Mouse (Mus musculus): ENCODE measurements at regions not wholly inside any gene's neighbourhood (a gene's known extent, or its start where the extent isn't known, plus 50 kb on each side); places are given as distances from the start of the nearest gene placed in this dataset.
A peak's percentile ranks its signal among the peaks of the same experiment; 100 is the strongest.

DNA sequence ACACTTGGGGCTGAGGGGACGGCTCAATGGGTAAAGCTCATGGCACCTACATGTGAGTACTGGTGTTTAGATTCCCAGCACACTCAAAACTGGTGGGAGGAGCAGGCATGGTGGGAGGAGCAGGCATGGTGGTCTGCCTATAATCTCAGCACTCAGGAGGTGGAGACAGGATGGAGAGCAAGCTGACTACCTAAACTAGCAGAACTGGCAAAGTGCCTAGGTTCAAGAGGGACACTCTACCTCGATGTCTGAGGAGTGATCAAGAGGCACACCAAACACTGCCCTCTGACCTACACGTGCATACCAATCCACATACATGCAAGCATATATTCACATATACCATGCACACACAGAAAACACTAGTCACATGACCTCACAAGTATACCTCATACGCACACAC, 150.7 kb upstream of the Klf14 start:
- WGBS (ENCODE audit: insufficient replicate concordance), result 83% methylated on average over 4 of the region's 4 CpGs
- no peak overlapping the region for H3K27ac ChIP-seq (replicated peaks)
- peaks cover 35% of the 10 kb centered on the region for H3K4me1 ChIP-seq (replicated peaks)
- no peak overlapping the region for H3K4me2 ChIP-seq
- H3K9me3 ChIP-seq (replicated peaks), result no peaks in the 10 kb centered on the region
- no peaks in the 10 kb centered on the region for H3K27me3 ChIP-seq
- no peak for ATAC-seq (ENCODE audit: insufficient read depth)
- H3K4me3 ChIP-seq (replicated peaks), result no peak overlapping the region
- H3K9ac ChIP-seq, result no peak overlapping the region
- H3K36me3 ChIP-seq (replicated peaks), result no peaks in the 10 kb centered on the region

GRCm38 (mm10) chr6:31112293-31113077, 153.6 kb upstream of the Klf14 start:
- H3K9me3 ChIP-seq (replicated peaks), result no peaks in the 10 kb centered on the region
- no peaks in the 10 kb centered on the region for H3K36me3 ChIP-seq (replicated peaks)
- 58% methylated on average over 13 of the region's 13 CpGs for WGBS (ENCODE audit: insufficient replicate concordance)
- H3K9ac ChIP-seq, result 0 out of 2 replicates have a peak overlapping the region, but pooled peaks have one; percentile 18
- peak; percentile 64 for ATAC-seq (ENCODE audit: insufficient read depth)
- H3K27ac ChIP-seq (replicated peaks), result peak overlapping the region; percentile 72
- peak overlapping the region; percentile 50 for H3K4me2 ChIP-seq
- no peak overlapping the region for H3K4me3 ChIP-seq (replicated peaks)
- H3K4me1 ChIP-seq (replicated peaks), result peaks cover 55% of the 10 kb centered on the region
- H3K27me3 ChIP-seq, result no peaks in the 10 kb centered on the region

- Histone ChIP-seq H3K9me3 (replicated peaks) (no peaks in the 10 kb centered on the region), H3K4me2 (peak overlapping the region; percentile 53), H3K4me1 (replicated peaks) (peaks cover 60% of the 10 kb centered on the region), H3K36me3 (replicated peaks) (no peaks in the 10 kb centered on the region), H3K27ac (replicated peaks) (peak overlapping the region; percentile 62), H3K27me3 (no peaks in the 10 kb centered on the region), H3K9ac (no peak overlapping the region), H3K4me3 (replicated peaks) (peak overlapping the region; percentile 37)
- ATAC-seq (ENCODE audit: insufficient read depth), result peak; percentile 38; the same call in 1 of the 2 replicates
- WGBS (ENCODE audit: insufficient replicate concordance), result 70% methylated on average over 21 of the region's 21 CpGs
Observed at GRCm38 (mm10) chr6:31113558-31114326, 154.9 kb upstream of the Klf14 start.

- peak overlapping the region; percentile 62 for H3K27ac ChIP-seq (replicated peaks)
Observed at GRCm38 (mm10) chr6:31114336-31115335, 155.8 kb upstream of the Klf14 start.

GRCm38 (mm10) chr6:31115566-31115965, 156.7 kb upstream of the Klf14 start:
- Histone ChIP-seq H3K4me1 (replicated peaks) (peaks cover 60% of the 10 kb centered on the region), H3K27me3 (no peaks in the 10 kb centered on the region), H3K36me3 (replicated peaks) (no peaks in the 10 kb centered on the region), H3K4me3 (replicated peaks) (no peak overlapping the region), H3K9ac (no peak overlapping the region), H3K9me3 (replicated peaks) (no peaks in the 10 kb centered on the region), H3K27ac (replicated peaks) (peak overlapping the region; percentile 34), H3K4me2 (peak overlapping the region; percentile 53)
- ATAC-seq (ENCODE audit: insufficient read depth), result no peak
- 73% methylated on average over 4 of the region's 4 CpGs for WGBS (ENCODE audit: insufficient replicate concordance)

More at GRCm38 (mm10) chr6:31114336-31115335, 155.8 kb upstream of the Klf14 start:
- no peaks in the 10 kb centered on the region for H3K9me3 ChIP-seq (replicated peaks)
- peak overlapping the region; percentile 37 for H3K4me3 ChIP-seq (replicated peaks)
- H3K36me3 ChIP-seq (replicated peaks), result no peaks in the 10 kb centered on the region
- no peak overlapping the region for H3K9ac ChIP-seq
- H3K4me2 ChIP-seq, result peak overlapping the region; percentile 53
- WGBS (ENCODE audit: insufficient replicate concordance), result 33% methylated on average over 19 of the region's 19 CpGs
- no peaks in the 10 kb centered on the region for H3K27me3 ChIP-seq
- H3K4me1 ChIP-seq (replicated peaks), result peaks cover 60% of the 10 kb centered on the region
- no peak; the same call in 1 of the 2 replicates for ATAC-seq (ENCODE audit: insufficient read depth)

GRCm38 (mm10) chr6:31116365-31116764, 157.5 kb upstream of the Klf14 start:
- peaks cover 56% of the 10 kb centered on the region for H3K4me1 ChIP-seq (replicated peaks)
- H3K4me3 ChIP-seq (replicated peaks), result no peak overlapping the region
- no peak overlapping the region; the same call in 1 of the 2 replicates for H3K4me2 ChIP-seq
- H3K27me3 ChIP-seq, result no peaks in the 10 kb centered on the region
- no peaks in the 10 kb centered on the region for H3K36me3 ChIP-seq (replicated peaks)
- H3K9ac ChIP-seq, result no peak overlapping the region
- 47% methylated on average over 6 of the region's 6 CpGs for WGBS (ENCODE audit: insufficient replicate concordance)
- 0 out of 2 replicates have a peak overlapping the region, but pooled peaks have one; percentile 34 for H3K27ac ChIP-seq (replicated peaks)
- no peaks in the 10 kb centered on the region for H3K9me3 ChIP-seq (replicated peaks)
- ATAC-seq (ENCODE audit: insufficient read depth), result no peak

- ATAC-seq (ENCODE audit: insufficient read depth), result no peak
- peaks cover 43% of the 10 kb centered on the region for H3K4me1 ChIP-seq (replicated peaks)
Observed at GRCm38 (mm10) chr6:31117666-31118065, 158.8 kb upstream of the Klf14 start.

GRCm38 (mm10) chr6:31121008-31121407, 162.1 kb upstream of the Klf14 start:
- Histone ChIP-seq H3K4me1 (replicated peaks) (peaks cover 28% of the 10 kb centered on the region), H3K4me3 (replicated peaks) (no peak overlapping the region), H3K27ac (replicated peaks) (no peak overlapping the region), H3K36me3 (replicated peaks) (no peaks in the 10 kb centered on the region), H3K27me3 (no peaks in the 10 kb centered on the region), H3K4me2 (no peak overlapping the region), H3K9ac (no peak overlapping the region), H3K9me3 (replicated peaks) (no peaks in the 10 kb centered on the region)
- ATAC-seq (ENCODE audit: insufficient read depth), result no peak
- WGBS (ENCODE audit: insufficient replicate concordance), result 73% methylated on average over 8 of the region's 8 CpGs

More at GRCm38 (mm10) chr6:31117666-31118065, 158.8 kb upstream of the Klf14 start:
- Histone ChIP-seq H3K27me3 (no peaks in the 10 kb centered on the region), H3K36me3 (replicated peaks) (no peaks in the 10 kb centered on the region), H3K4me2 (no peak overlapping the region), H3K27ac (replicated peaks) (no peak overlapping the region), H3K4me3 (replicated peaks) (no peak overlapping the region), H3K9ac (no peak overlapping the region), H3K9me3 (replicated peaks) (no peaks in the 10 kb centered on the region)
- 68% methylated on average over 12 of the region's 12 CpGs for WGBS (ENCODE audit: insufficient replicate concordance)

DNA sequence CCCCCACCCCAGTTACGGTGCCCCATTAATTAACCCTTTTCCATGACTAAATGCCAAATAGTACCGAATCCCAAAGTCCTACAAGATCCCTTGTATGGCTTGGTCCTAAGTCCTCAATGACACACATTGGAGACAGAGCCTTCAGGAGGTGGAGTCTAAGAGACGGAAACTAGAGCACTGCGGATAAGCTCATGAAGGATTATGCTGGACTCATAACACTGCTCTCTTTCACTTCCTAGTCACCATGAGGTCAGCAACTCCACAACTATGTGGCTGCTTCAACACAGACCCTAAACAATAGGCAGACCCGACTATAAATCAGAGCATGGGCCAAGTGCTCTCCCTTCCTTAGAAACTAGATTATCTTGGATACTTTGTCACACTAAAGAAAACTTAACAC, 164.0 kb upstream of the Klf14 start:
- 52% methylated on average over 5 of the region's 5 CpGs for WGBS (ENCODE audit: insufficient replicate concordance)
- H3K9me3 ChIP-seq (replicated peaks), result no peaks in the 10 kb centered on the region
- H3K9ac ChIP-seq, result no peak overlapping the region
- peak overlapping the region; percentile 19; the same call in 1 of the 2 replicates for H3K4me2 ChIP-seq
- no peaks in the 10 kb centered on the region for H3K36me3 ChIP-seq (replicated peaks)
- H3K27me3 ChIP-seq, result no peaks in the 10 kb centered on the region
- no peak overlapping the region for H3K27ac ChIP-seq (replicated peaks)
- H3K4me1 ChIP-seq (replicated peaks), result peaks cover 28% of the 10 kb centered on the region
- H3K4me3 ChIP-seq (replicated peaks), result no peak overlapping the region
- no peak for ATAC-seq (ENCODE audit: insufficient read depth)

GRCm38 (mm10) chr6:31123342-31123990, 164.6 kb upstream of the Klf14 start:
- 52% methylated on average over 4 of the region's 4 CpGs for WGBS (ENCODE audit: insufficient replicate concordance)
- Histone ChIP-seq H3K27me3 (no peaks in the 10 kb centered on the region), H3K4me3 (replicated peaks) (no peak overlapping the region), H3K9ac (no peak overlapping the region), H3K4me1 (replicated peaks) (peaks cover 27% of the 10 kb centered on the region), H3K36me3 (replicated peaks) (no peaks in the 10 kb centered on the region), H3K27ac (replicated peaks) (0 out of 2 replicates have a peak overlapping the region, but pooled peaks have one; percentile 21), H3K9me3 (replicated peaks) (no peaks in the 10 kb centered on the region), H3K4me2 (peak overlapping the region; percentile 19; the same call in 1 of the 2 replicates)
- no peak for ATAC-seq (ENCODE audit: insufficient read depth)

Data from liver, embryonic 15.5 days (tissue).